Mouse (Mus musculus): ENCODE measurements around the gene Gm11492. TPM values are rescaled to one million over a fixed set of nuclear protein-coding genes. Genes with fewer than 3 reads are reported as not detected.

Gm11492 gene
- polyA plus RNA-seq, 1 experiment from 2014 or later: not detected

DNA sequence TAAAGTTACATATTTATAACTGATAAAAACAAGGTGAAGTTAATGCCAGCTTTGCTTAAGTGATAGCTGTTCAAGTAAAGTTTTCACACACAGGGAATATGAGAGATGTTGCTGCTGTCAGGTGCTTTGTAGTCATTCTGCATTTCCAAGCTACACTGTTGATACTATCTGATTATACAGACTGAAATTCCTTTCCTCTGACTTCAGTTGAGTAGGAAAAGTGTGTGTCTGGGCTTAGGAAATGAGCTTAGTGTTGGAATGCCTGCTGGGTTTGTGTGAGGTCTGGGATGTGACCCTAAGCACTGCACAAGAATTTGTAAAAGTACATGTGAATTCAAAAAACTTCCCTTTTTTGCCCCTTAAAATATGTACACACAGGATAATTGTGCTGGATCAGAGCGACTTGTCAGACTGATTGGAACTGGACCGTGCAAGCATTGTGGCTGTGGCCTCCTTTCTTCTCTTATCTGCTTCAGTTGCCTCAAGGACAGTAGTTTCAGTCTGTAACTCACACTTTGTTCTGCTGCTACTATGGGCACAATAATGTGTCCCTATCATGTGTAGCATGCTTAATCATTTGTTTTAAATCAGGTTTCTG is 11.2 kb upstream of the Gm11492 start:
- WGBS: 53% methylated on average over 2 of the region's 2 CpGs
- H3K27me3 ChIP-seq: no peaks in the 10 kb centered on the region

DNA sequence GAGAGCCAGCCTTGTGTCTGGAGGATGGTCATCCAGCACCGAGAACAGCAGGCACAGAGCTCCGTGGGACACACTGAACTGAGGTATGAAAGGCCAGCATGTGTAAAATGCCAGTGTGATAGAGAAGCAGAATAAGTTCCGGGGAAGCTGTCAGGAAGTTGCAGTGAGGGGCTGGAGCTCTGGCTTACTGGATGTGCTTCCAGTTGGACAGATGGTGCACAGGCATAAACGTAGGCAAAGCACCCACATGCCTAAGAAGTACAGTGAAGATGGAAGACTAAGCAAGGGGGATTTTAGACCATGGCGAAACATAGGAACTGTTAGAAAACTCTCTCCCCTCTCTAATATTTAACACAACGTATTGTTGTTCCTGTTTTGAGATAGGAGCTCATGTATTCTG is 5.2 kb upstream of the Gm11492 start:
- 79% methylated on average over 6 of the region's 6 CpGs for WGBS
- ATAC-seq (ENCODE audit: insufficient number of reproducible peaks, insufficient read depth, low FRiP score, low TSS enrichment): no peak

More for the DNA sequence above, 11.2 kb upstream of the Gm11492 start:
- no peak overlapping the region for H3K27ac ChIP-seq
- no peak overlapping the region for H3K4me3 ChIP-seq
- H3K9me3 ChIP-seq: no peaks in the 10 kb centered on the region
- no peak overlapping the region for H3K4me2 ChIP-seq (replicated peaks)
- ATAC-seq (ENCODE audit: insufficient number of reproducible peaks, insufficient read depth, low FRiP score, low TSS enrichment): no peak
- H3K9ac ChIP-seq: no peak overlapping the region
- H3K36me3 ChIP-seq: no peaks in the 10 kb centered on the region
- peaks cover 10% of the 10 kb centered on the region; the same call in 1 of the 2 replicates for H3K4me1 ChIP-seq

DNA sequence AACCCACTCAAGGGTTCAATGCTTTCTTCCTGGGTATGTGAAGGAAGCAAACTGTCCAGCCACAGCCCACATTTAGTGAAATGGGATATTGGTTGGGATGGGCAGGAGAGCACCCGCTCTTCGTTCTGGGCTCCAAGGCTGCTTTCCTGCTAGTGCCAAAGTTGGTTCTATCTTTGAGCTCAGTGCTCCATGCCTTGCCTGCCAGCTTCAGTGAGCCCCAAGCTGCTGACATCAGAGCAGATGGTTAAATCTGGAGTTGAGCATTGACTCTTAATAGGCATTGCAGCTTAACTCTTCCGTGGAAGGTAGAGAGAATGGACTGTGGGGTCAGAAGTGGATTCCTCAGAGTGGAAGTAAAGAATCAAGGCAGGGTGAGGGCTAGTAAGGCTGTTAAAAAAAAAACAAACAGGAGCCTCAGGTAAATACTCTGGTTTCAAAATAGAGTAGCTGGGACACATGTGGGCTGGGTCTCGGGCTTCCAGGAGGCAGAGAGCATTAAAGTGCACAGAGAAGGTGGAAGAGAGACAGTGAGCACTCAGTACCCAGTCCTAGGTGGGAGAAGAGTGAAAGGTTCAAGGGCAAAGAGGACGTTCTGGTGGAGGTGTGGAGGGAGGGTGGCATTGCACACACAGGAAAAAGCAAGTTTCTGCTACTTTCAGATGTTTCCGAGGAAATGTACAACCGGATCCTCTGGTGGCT is 2.0 kb downstream of the Gm11492 start, which contains the start of gene Sept4:
Gene Sept4, plus strand, starts transcription at position 649 of the 699 bp plus-strand sequence.
- Histone ChIP-seq H3K9me3 (no peaks in the 10 kb centered on the region), H3K4me3 (no peak within 1 kb of the TSS), H3K9ac (no peak within 1 kb of the TSS), H3K36me3 (no peaks in the 10 kb centered on the region), H3K4me2 (replicated peaks) (no peak within 1 kb of the TSS), H3K4me1 (no peaks in the 10 kb centered on the region), H3K27me3 (no peaks in the 10 kb centered on the region), H3K27ac (no peak within 1 kb of the TSS)
- WGBS: 80% methylated on average over 7 of the region's 7 CpGs
- no peak for ATAC-seq (ENCODE audit: insufficient number of reproducible peaks, insufficient read depth, low FRiP score, low TSS enrichment)

More for the DNA sequence above, 5.2 kb upstream of the Gm11492 start:
- Histone ChIP-seq H3K9ac (no peak overlapping the region), H3K36me3 (no peaks in the 10 kb centered on the region), H3K27me3 (no peaks in the 10 kb centered on the region), H3K4me2 (replicated peaks) (no peak overlapping the region), H3K9me3 (no peaks in the 10 kb centered on the region), H3K4me1 (no peaks in the 10 kb centered on the region), H3K4me3 (no peak overlapping the region), H3K27ac (no peak overlapping the region)

DNA sequence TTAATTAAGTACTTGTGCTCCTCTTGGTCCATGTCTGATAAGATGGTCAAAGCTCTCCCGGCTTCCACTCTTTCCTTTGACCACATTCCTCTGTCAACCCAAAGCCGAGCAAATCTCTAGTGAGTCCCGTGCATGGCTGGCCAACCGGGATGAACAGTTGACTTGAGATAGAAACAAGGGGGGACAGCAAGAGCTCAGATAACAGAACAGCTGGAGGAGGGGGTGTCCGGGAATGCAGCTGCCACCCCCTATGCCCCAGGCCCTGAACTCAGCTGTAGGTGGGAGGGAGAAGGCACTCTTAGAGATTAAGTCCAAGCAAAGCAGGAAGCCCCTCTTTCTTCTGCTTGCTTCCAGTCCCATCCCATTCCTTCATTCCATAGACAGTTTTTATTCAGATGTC is 4.3 kb downstream of the Gm11492 start:
- H3K27ac ChIP-seq: no peak overlapping the region
- H3K4me1 ChIP-seq: 0 out of 2 replicates have a peak, but pooled peaks cover 5% of the 10 kb centered on the region
- WGBS: 60% methylated on average over 5 of the region's 5 CpGs
- H3K9ac ChIP-seq: no peak overlapping the region
- no peak for ATAC-seq (ENCODE audit: insufficient number of reproducible peaks, insufficient read depth, low FRiP score, low TSS enrichment)
- H3K27me3 ChIP-seq: no peaks in the 10 kb centered on the region
- H3K4me3 ChIP-seq: no peak overlapping the region
- no peak overlapping the region for H3K4me2 ChIP-seq (replicated peaks)
- no peaks in the 10 kb centered on the region for H3K9me3 ChIP-seq
- no peaks in the 10 kb centered on the region for H3K36me3 ChIP-seq

DNA sequence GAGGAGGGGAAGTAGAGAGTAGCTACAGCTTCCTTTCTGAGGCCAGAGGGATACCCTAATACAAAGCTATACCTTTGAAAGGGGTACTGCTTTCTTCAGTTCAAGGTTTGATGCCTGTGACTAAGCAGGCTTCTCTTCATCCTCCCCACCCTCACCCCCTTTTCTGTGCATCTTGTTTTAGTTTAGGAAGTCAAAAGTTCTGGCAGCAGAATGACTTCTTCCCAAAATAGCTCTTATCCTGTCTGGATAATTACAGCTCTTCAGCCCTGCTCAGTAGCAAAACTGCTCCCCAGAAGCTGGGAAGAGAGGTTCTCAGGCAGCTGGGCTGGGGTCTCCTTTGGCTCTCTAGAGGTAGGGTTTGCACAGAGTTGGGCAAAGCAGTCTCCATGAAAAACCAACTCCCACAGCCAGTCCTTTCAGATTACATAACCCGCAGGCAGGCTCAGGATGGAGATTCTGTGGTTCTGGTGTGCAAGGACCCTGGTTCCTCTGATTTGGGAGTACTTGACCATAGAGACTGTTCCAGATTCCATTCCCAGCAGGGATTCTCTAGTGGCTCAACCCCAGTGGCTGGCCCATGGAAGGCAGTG is 5.0 kb downstream of the Gm11492 start:
- H3K27ac ChIP-seq: no peak overlapping the region
- H3K36me3 ChIP-seq: no peaks in the 10 kb centered on the region
- WGBS: 88% methylated on average over 1 of the region's 1 CpGs
- no peak overlapping the region for H3K4me3 ChIP-seq
- ATAC-seq (ENCODE audit: insufficient number of reproducible peaks, insufficient read depth, low FRiP score, low TSS enrichment): no peak
- H3K27me3 ChIP-seq: no peaks in the 10 kb centered on the region
- no peak overlapping the region for H3K4me2 ChIP-seq (replicated peaks)
- H3K9me3 ChIP-seq: no peaks in the 10 kb centered on the region
- 0 out of 2 replicates have a peak, but pooled peaks cover 5% of the 10 kb centered on the region for H3K4me1 ChIP-seq
- H3K9ac ChIP-seq: no peak overlapping the region

DNA sequence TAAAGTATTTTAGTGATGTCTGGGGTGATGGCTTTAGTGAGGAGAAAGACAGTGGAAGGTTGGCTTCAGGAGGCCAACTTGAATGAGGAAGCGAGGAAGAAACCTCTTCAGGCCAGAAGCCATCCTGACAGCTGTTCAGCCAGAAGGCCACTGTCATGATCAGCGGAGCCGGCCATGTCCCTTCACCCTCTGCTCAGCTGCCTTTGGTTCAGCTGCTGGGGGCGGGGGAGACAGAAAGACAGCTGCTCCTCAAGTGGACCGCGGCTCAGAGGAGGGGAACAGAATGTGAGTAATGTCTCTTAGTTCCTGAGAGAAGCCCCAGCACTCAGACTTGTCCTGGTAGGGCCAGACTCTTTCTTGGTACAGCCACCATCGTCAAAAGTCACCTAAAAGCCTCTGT is 7.3 kb downstream of the Gm11492 start:
- Histone ChIP-seq H3K9ac (no peak overlapping the region), H3K4me2 (replicated peaks) (no peak overlapping the region), H3K4me3 (no peak overlapping the region), H3K27me3 (peaks cover 3% of the 10 kb centered on the region; the same call in 1 of the 2 replicates), H3K9me3 (no peaks in the 10 kb centered on the region), H3K36me3 (no peaks in the 10 kb centered on the region), H3K27ac (no peak overlapping the region), H3K4me1 (peaks cover 15% of the 10 kb centered on the region)
- no peak for ATAC-seq (ENCODE audit: insufficient number of reproducible peaks, insufficient read depth, low FRiP score, low TSS enrichment)
- 78% methylated on average over 7 of the region's 7 CpGs for WGBS

DNA sequence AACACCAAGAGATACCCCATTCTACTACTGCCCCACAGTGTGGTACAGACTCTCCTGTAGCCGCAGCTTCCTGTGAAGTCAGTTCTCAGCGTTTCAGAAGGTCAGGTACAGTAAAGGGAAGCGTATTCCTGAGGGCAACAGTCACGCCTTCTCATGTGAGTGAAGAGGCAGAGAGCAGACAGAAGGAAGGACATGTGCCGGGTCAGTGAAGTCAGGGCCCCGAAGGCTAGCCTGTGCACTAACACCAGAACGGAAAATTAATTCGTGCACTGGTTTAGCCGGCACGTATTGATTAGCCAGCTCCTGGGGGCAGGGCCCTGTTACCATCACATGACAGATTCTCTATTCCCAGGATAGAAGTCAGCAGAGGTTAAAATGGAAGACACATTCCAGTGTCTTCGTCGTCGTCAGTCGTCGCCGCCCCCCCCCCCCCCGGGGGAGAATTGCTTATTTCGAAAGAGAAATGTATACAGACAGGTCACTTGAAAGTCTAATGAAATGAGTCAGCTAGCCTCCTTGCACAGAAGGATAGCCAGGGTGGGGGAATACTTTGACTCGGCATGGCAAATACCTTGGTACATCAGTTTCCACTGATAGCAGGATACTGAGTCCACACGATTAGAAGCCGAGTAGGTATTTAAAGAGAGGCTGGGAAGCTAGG is 8.2 kb downstream of the Gm11492 start:
- Histone ChIP-seq H3K27ac (no peak overlapping the region), H3K9me3 (no peaks in the 10 kb centered on the region), H3K9ac (no peak overlapping the region), H3K4me3 (no peak overlapping the region), H3K4me1 (peaks cover 21% of the 10 kb centered on the region), H3K36me3 (no peaks in the 10 kb centered on the region), H3K4me2 (replicated peaks) (no peak overlapping the region), H3K27me3 (peaks cover 3% of the 10 kb centered on the region; the same call in 1 of the 2 replicates)
- 64% methylated on average over 21 of the region's 21 CpGs for WGBS
- ATAC-seq (ENCODE audit: insufficient number of reproducible peaks, insufficient read depth, low FRiP score, low TSS enrichment): no peak

DNA sequence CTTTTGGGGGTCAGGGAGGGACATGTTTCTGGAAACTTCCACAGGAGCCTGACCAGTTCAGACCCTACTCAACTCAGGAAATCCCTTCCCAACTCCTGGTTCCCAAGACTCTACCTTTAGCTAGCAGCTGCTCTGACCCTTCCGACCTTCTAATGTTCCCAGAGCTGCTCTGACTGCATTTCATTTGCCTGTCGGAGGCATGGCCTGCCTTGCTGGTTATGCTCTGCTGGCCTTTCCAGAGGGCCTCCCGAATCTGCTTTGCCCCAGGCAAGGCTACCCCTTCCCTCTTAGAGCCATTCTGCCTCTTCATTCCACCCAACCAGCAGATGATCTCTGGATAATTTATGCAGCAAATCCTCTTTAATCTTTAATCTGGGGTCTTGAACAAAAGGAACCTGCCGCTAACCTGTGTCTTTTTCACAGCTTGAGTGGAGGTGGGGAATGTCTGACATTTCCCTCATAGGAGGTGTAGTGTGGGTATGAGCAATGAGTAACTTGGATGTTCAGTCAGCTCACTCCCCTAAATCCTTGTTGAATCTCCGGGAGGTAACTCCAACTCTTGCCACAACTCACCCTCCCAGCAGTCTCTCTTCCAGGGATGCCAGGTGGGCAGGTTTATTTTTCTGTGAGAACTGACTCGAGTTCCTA is 11.3 kb downstream of the Gm11492 start:
- H3K4me1 ChIP-seq: peaks cover 21% of the 10 kb centered on the region
- WGBS: 16% methylated on average over 6 of the region's 6 CpGs
- H3K4me3 ChIP-seq: peak overlapping the region; percentile 54
- no peaks in the 10 kb centered on the region for H3K9me3 ChIP-seq
- H3K36me3 ChIP-seq: no peaks in the 10 kb centered on the region
- peak overlapping the region; percentile 84 for H3K4me2 ChIP-seq (replicated peaks)
- peaks cover 3% of the 10 kb centered on the region; the same call in 1 of the 2 replicates for H3K27me3 ChIP-seq
- no peak overlapping the region for H3K27ac ChIP-seq
- no peak for ATAC-seq (ENCODE audit: insufficient number of reproducible peaks, insufficient read depth, low FRiP score, low TSS enrichment)
- H3K9ac ChIP-seq: no peak overlapping the region

DNA sequence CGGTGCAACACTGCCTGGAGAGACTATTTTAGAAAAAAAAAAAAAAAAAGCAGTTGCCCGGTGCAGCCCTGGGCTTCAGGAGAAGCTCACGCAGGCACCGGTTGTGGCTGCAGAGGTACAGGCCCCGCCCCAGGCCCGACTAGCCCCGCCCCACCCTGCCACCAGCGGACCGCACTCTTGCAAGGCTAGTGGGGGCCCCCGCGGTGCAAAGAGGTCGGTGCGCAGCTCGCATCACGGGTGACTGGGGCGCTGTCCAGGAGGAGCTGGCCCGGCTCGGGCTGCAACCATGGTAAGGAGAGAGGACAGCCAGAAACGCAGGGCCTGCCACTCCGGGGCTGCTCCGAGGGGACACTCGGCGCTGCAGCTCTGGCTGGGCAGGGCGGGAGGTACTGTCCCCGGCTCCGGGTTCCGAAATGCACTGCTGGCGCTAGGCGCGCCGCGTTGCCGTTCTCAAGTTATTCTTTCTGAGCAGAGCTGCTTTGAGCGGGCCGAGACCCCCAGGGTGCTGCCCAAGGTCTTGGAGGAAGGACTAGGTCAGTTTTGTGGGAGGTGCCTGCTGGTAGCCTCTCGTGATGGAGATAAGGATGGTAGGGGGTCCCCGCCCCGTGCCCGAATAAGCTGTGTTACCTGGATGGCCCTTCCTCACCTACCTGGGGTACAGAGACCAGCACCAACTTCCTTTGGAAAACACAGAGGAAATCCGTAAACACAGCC is 12.0 kb downstream of the Gm11492 start:
- Histone ChIP-seq H3K9me3 (no peaks in the 10 kb centered on the region), H3K9ac (peak overlapping the region; percentile 47), H3K4me1 (peaks cover 21% of the 10 kb centered on the region), H3K27ac (no peak overlapping the region), H3K36me3 (no peaks in the 10 kb centered on the region), H3K4me2 (replicated peaks) (peak overlapping the region; percentile 84), H3K27me3 (peaks cover 3% of the 10 kb centered on the region; the same call in 1 of the 2 replicates), H3K4me3 (peak overlapping the region; percentile 54)
- under 1% methylated on average over 40 of the region's 40 CpGs for WGBS
- peak; percentile 65 for ATAC-seq (ENCODE audit: insufficient number of reproducible peaks, insufficient read depth, low FRiP score, low TSS enrichment)

DNA sequence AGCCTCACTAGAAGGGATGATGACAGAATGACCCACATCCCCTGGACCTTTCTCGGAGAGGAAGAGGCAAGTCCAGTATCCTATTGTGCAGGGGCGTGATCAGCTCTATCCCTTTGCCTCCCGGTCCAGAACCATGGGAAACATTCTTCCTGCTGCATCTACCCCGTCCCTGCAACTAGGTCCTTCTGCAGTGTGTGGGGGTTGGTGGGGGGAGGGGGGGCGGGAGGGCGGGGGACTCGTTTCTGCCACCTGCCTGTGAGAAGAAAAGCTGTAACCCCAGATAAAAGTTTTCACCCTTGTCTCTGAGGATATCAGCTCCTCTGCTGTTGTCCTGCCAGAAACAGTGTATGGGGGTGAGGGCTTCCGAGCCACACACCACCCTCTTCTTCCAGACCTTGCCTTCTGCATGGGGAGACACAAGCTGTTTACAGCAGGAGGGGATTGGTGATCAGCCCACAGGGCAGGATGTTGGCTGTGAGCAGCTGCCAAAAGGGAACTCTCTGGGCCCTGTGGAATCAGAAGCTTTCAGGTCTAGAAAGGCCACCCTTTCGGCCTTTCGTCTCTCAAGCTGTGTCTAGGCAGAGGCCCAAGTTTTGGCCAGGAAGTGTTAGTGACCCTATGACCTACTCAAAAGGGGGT is 12.6 kb downstream of the Gm11492 start:
- peak overlapping the region; percentile 84 for H3K4me2 ChIP-seq (replicated peaks)
- peaks cover 21% of the 10 kb centered on the region for H3K4me1 ChIP-seq
- WGBS: 17% methylated on average over 10 of the region's 10 CpGs
- H3K27ac ChIP-seq: no peak overlapping the region
- H3K4me3 ChIP-seq: peak overlapping the region; percentile 54
- peaks cover 3% of the 10 kb centered on the region; the same call in 1 of the 2 replicates for H3K27me3 ChIP-seq
- H3K9ac ChIP-seq: peak overlapping the region; percentile 47
- 0 out of 2 replicates have a peak, but pooled peaks have one; percentile 17 for ATAC-seq (ENCODE audit: insufficient number of reproducible peaks, insufficient read depth, low FRiP score, low TSS enrichment)
- no peaks in the 10 kb centered on the region for H3K36me3 ChIP-seq
- no peaks in the 10 kb centered on the region for H3K9me3 ChIP-seq
